Mouse (Mus musculus) limb, embryonic 13.5 days (tissue): ENCODE measurements around the gene Sbk2. TPM values are rescaled to one million over a fixed set of nuclear protein-coding genes. Genes with fewer than 3 reads are reported as not detected.
"Not testable (repeated sequence)": the region's sequence is repeated elsewhere in the genome, so short reads cannot be mapped to it uniquely, and the experiment has no call there.

Source experiments
- ATAC-seq: fragments of 200-750 bp; cut with Nextera tagmentation; 2 replicates; pipeline ENCODE4 v1.8.0; 2017; ENCODE audit warnings: low read depth, moderate number of reproducible peaks, moderate TSS enrichment; ENCODE audit not compliant: low FRiP score
- H3K27ac ChIP-seq: fragments of 300-500 bp; sonication (generic); 2 replicates; pipeline ENCODE4 v1.5.1; 2015; ENCODE audit warnings: inconsistent platforms, mild to moderate bottlenecking, moderate library complexity
- H3K27me3 ChIP-seq: fragments of 300-500 bp; sonication (generic); 2 replicates; pipeline ENCODE4 v1.6.1; 2015; ENCODE audit warnings: mild to moderate bottlenecking, inconsistent platforms
- H3K36me3 ChIP-seq: fragments of 300-500 bp; sonication (generic); 2 replicates; pipeline ENCODE4 v1.6.1; 2015; ENCODE audit warnings: inconsistent platforms, mild to moderate bottlenecking, moderate library complexity
- H3K4me1 ChIP-seq: fragments of 300-500 bp; sonication (generic); 2 replicates; pipeline ENCODE4 v1.6.1; 2015; ENCODE audit warnings: inconsistent platforms
- H3K4me2 ChIP-seq: fragments of 300-500 bp; sonication (generic); replicated peaks from 2 replicates; pipeline ENCODE4 v1.6.1; 2015; ENCODE audit warnings: inconsistent platforms, mild to moderate bottlenecking, moderate library complexity
- H3K4me3 ChIP-seq: fragments of 300-500 bp; sonication (generic); 2 replicates; pipeline ENCODE4 v1.5.1; 2015; ENCODE audit warnings: moderate library complexity, mild to moderate bottlenecking, inconsistent platforms
- H3K9ac ChIP-seq: fragments of 300-500 bp; sonication (generic); 2 replicates; pipeline ENCODE4 v1.6.1; 2015; ENCODE audit warnings: mild to moderate bottlenecking, inconsistent platforms
- H3K9me3 ChIP-seq: fragments of 300-500 bp; sonication (generic); 2 replicates; pipeline ENCODE4 v1.6.1; 2016; ENCODE audit warnings: inconsistent platforms
- WGBS: fragments of 180-500 bp; shearing (Covaris S2); methylation state at CpG from one replicate; pipeline ENCODE4 v1.1.7; 2015; 5-methylcytosine and 5-hydroxymethylcytosine counted together
- polyA plus RNA-seq: library from polyadenylated mRNA; unstranded; fragments of >200 nt; fragmentation: Nextera tagmentation; extraction: Ambion mirVana; gene quantifications from 2 replicates; pipeline ENCODE4 v1.2.1, GENCODE M21; 2015

Sbk2 gene
- polyA plus RNA-seq: 0.38 and 0.92 TPM in 2 replicates

- Histone ChIP-seq H3K27me3 (peaks cover 7% of the 10 kb centered on the region; the same call in 1 of the 2 replicates), H3K4me3 (peak within 1 kb of the TSS; percentile 15; the same call in 1 of the 2 replicates), H3K4me2 (0 out of 2 replicates have a peak within 1 kb of the TSS, but pooled peaks have one; percentile 31), H3K9ac (peak within 1 kb of the TSS; percentile 35; the same call in 1 of the 2 replicates), H3K27ac (no peak within 1 kb of the TSS), H3K9me3 (no peaks in the 10 kb centered on the region), H3K36me3 (no peaks in the 10 kb centered on the region), H3K4me1 (no peaks in the 10 kb centered on the region; the same call in 1 of the 2 replicates)
- peak; percentile 79 for ATAC-seq
- 5% methylated on average over 10 of the region's 10 CpGs for WGBS
These were observed at the start of gene Sbk2 for GRCm38 (mm10) chr7:4964272-4964671. TSS of gene Sbk2 (minus strand) at chr7:4964406.

GRCm38 (mm10) chr7:5012681-5013513, 48.7 kb upstream of the Sbk2 start:
- H3K27me3 ChIP-seq: no peaks in the 10 kb centered on the region
- peaks cover 65% of the 10 kb centered on the region for H3K36me3 ChIP-seq
- peaks cover 5% of the 10 kb centered on the region; the same call in 1 of the 2 replicates for H3K9me3 ChIP-seq
- no peak for ATAC-seq
- peak overlapping the region; percentile 68 for H3K4me3 ChIP-seq
- WGBS: 92% methylated on average over 27 of the region's 27 CpGs
- no peak overlapping the region for H3K9ac ChIP-seq
- H3K27ac ChIP-seq: no peak overlapping the region
- peaks cover 10% of the 10 kb centered on the region for H3K4me1 ChIP-seq
- peak overlapping the region; percentile 62 for H3K4me2 ChIP-seq

DNA sequence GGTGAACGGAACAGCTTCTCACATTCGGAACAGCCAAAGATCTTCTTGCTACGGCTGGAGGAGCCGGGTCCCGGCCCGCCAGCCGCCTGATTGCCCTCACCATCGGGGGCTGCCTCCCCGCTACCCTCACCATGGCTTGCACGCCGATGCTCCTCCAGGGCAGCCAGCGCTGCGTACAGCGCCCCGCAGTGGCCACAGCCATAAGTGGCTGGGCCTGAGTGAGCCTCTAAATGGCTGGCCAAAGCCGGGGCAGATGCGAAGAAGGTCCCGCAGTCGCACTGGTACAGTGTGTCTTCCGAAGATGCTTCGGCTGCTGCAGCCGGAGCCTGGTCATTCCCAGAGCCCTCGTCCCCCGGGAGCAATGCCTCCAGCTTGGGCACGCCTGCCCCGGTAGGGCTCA, 44.0 kb upstream of the Sbk2 start:
- no peak overlapping the region for H3K27ac ChIP-seq

DNA sequence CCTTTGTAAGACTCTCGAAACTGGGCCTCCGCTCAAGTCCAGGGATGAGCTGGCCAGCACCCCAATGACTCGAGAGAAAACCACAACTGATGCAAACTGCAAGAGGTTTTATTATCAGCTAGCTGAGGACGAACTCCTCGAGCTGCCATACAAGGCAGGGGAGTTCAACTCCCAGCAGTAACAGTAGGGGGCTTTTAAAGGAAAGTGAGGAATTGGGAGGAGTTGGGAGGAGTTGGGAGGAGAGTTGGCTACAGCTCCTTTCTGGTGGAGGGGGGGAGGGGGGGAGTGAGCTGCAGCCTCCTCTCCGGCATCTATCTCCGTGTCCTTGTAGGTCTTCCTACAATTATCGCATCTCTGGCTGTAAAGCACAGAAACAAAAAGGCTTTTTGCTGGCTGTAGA, 38.7 kb upstream of the Sbk2 start:
- not testable (repeated sequence) for H3K27ac ChIP-seq, H3K9ac ChIP-seq, H3K4me2 ChIP-seq, H3K9me3 ChIP-seq, H3K4me1 ChIP-seq, H3K4me3 ChIP-seq, ATAC-seq, H3K27me3 ChIP-seq
- WGBS: 63% methylated on average over 8 of the region's 8 CpGs
- peaks cover 21% of the 10 kb centered on the region for H3K36me3 ChIP-seq

More for the DNA sequence above, 44.0 kb upstream of the Sbk2 start:
- Histone ChIP-seq H3K9me3 (peaks cover 5% of the 10 kb centered on the region; the same call in 1 of the 2 replicates), H3K36me3 (peaks cover 74% of the 10 kb centered on the region), H3K27me3 (no peaks in the 10 kb centered on the region), H3K9ac (no peak overlapping the region), H3K4me1 (peaks cover 3% of the 10 kb centered on the region; the same call in 1 of the 2 replicates), H3K4me3 (no peak overlapping the region), H3K4me2 (no peak overlapping the region)
- ATAC-seq: no peak
- WGBS: 96% methylated on average over 26 of the region's 26 CpGs

DNA sequence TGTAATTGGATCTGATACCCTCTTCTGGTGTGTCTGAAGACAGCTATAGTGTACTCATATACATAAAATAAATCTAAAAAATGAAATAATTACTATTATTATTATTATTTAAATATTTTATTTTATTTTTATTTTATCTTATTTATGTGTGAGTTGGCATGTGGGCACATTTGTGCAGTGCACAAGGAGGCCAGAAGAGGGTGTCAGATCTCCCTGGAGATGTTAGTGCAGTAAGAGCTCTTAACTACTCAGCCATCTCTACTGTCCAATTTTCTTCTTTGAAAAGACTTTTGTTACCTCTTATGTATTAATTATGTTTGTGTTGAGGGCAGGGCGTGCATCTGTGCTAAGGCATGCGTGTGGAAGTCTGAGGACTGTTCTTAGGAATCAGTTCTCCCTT, 35.7 kb upstream of the Sbk2 start:
- 69% methylated on average over 2 of the region's 2 CpGs for WGBS
- no peak for ATAC-seq
- no peak overlapping the region for H3K9ac ChIP-seq
- no peak overlapping the region for H3K4me3 ChIP-seq
- peaks cover 14% of the 10 kb centered on the region for H3K4me1 ChIP-seq
- H3K9me3 ChIP-seq: no peaks in the 10 kb centered on the region
- no peaks in the 10 kb centered on the region for H3K36me3 ChIP-seq
- no peak overlapping the region for H3K27ac ChIP-seq
- peaks cover 3% of the 10 kb centered on the region; the same call in 1 of the 2 replicates for H3K27me3 ChIP-seq
- no peak overlapping the region for H3K4me2 ChIP-seq

- peak overlapping the region; percentile 83 for H3K9ac ChIP-seq
- H3K27ac ChIP-seq: no peak overlapping the region
These were observed 32.7 kb upstream of the Sbk2 start for GRCm38 (mm10) chr7:4996934-4997333.

DNA sequence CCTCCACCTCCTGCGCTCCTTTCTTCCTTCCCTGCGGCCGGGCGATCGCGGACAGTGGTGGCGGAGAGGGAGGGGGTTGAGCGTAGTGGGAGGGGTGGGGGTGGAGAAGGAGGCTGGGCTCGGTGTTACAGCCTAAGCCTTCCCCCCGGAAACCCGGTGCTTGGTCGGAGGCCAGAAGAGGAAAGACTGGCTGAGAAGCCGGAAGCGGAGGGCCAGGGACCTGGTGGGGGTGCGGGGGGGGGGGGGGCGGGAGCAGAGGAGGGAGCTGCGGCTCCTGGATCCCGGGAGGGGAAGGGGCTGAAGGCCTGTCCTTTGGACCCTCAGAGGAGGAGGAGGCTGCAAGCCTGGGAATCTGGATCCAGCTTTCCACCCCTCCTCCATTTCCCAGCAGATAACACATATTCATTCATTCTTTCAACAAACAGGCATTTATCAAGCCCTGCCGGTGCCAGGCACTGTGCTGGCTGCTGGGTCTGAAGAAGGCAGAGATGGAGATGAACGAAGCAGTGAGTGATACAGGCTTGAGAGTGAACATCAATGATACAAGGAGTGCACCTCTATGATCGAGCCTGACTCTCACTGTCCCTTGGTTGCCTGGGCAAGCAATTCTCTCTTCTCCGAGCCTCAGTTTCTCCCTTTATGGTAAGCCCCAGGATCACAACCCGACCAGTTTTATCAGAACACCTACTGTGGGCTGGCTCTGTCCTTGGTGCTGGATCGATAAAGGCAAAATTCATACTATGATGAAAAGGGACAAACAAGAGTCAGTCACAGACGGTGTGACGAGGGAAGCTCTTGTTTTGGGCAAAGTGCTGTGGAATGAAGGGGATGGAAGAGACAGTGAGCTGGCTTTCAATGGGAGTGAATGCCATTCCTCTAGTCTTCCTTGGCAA, 32.0 kb upstream of the Sbk2 start, which contains the start of gene Zfp579:
Gene Zfp579, minus strand, starts transcription at position 156 of the 893 bp plus-strand sequence.
- ATAC-seq: peak; percentile 86
- peak within 1 kb of the TSS; percentile 39; the same call in 1 of the 2 replicates for H3K27ac ChIP-seq
- H3K9ac ChIP-seq: peak within 1 kb of the TSS; percentile 83
- H3K4me2 ChIP-seq: peak within 1 kb of the TSS; percentile 85
- WGBS: 7% methylated on average over 14 of the region's 26 CpGs
- H3K4me3 ChIP-seq: peak within 1 kb of the TSS; percentile 81
- peaks cover 33% of the 10 kb centered on the region for H3K36me3 ChIP-seq
- H3K4me1 ChIP-seq: peaks cover 27% of the 10 kb centered on the region
- peaks cover 4% of the 10 kb centered on the region; the same call in 1 of the 2 replicates for H3K9me3 ChIP-seq
- H3K27me3 ChIP-seq: peaks cover 25% of the 10 kb centered on the region

More at GRCm38 (mm10) chr7:4996934-4997333, 32.7 kb upstream of the Sbk2 start:
- ATAC-seq: no peak
- Histone ChIP-seq H3K9me3 (no peaks in the 10 kb centered on the region), H3K27me3 (peaks cover 25% of the 10 kb centered on the region), H3K36me3 (peaks cover 26% of the 10 kb centered on the region), H3K4me1 (peaks cover 27% of the 10 kb centered on the region), H3K4me2 (peak overlapping the region; percentile 85), H3K4me3 (peak overlapping the region; percentile 81)
- 65% methylated on average over 8 of the region's 8 CpGs for WGBS

- Histone ChIP-seq H3K9me3 (peaks cover 9% of the 10 kb centered on the region; the same call in 1 of the 2 replicates), H3K27ac (peak overlapping the region; percentile 39; the same call in 1 of the 2 replicates), H3K4me1 (peaks cover 27% of the 10 kb centered on the region), H3K4me3 (peak overlapping the region; percentile 81), H3K27me3 (peaks cover 25% of the 10 kb centered on the region), H3K9ac (peak overlapping the region; percentile 83), H3K4me2 (peak overlapping the region; percentile 85), H3K36me3 (peaks cover 35% of the 10 kb centered on the region)
- 7% methylated on average over 19 of the region's 19 CpGs for WGBS
- ATAC-seq: peak; percentile 68; the same call in 1 of the 2 replicates
These were observed 31.2 kb upstream of the Sbk2 start for GRCm38 (mm10) chr7:4995268-4996002.

DNA sequence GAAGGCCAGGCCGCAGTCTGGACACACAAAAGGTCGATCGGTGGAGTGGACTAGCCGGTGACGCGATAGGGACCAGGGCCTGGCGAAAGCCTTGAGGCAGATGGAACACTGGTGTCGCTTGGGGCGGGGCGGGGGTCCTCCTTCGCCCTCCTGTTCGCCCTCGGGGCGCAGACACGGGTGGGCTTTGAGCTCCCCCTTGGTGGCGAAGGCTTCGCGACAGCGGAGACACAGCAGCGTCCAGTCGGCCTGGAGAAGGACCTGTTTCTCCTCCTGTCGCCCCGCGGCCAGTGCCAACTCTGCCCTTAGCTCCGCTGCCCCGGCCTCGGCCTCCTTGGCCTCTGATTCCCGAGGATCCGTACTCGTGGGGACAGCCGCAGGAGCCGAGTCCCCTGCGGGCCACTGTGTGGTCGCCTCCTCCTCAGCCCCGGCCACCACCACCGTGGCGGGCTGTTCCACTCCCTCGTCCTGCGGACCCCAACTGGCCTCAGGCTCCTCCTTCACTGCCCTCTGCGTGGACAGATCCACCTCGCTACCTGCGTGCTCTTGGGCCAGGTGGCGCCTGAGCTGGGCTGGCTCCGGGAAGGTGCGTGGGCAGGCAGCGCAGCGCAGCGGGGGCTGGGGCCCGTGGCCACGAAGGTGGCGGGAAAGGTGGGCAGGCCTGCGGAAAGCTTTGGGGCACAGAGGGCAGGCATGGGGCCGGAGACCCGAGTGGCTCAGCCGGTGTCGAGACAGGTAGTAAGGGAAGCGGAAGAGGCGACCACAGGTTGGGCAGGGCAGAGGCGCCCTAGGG, 30.0 kb upstream of the Sbk2 start:
- Histone ChIP-seq H3K9me3 (peaks cover 11% of the 10 kb centered on the region; the same call in 1 of the 2 replicates), H3K27me3 (peaks cover 25% of the 10 kb centered on the region), H3K4me1 (peaks cover 27% of the 10 kb centered on the region), H3K9ac (peak overlapping the region; percentile 83), H3K4me3 (peak overlapping the region; percentile 81), H3K36me3 (peaks cover 35% of the 10 kb centered on the region), H3K4me2 (peak overlapping the region; percentile 85), H3K27ac (no peak overlapping the region)
- WGBS: 46% methylated on average over 59 of the region's 59 CpGs
- no peak for ATAC-seq

- H3K36me3 ChIP-seq: peaks cover 35% of the 10 kb centered on the region
- peaks cover 25% of the 10 kb centered on the region for H3K27me3 ChIP-seq
- whole genome bisulfite sequencing: 33% methylated on average over 53 of the region's 55 CpGs
- H3K4me3 ChIP-seq: peak overlapping the region; percentile 81
- ATAC-seq: no peak
- peaks cover 27% of the 10 kb centered on the region for H3K4me1 ChIP-seq
- peaks cover 11% of the 10 kb centered on the region; the same call in 1 of the 2 replicates for H3K9me3 ChIP-seq
- peak overlapping the region; percentile 85 for H3K4me2 ChIP-seq
- no peak overlapping the region for H3K27ac ChIP-seq
- peak overlapping the region; percentile 83 for H3K9ac ChIP-seq
These were observed 29.3 kb upstream of the Sbk2 start for GRCm38 (mm10) chr7:4993347-4993998.
